Mouse (Mus musculus): ENCODE results near the gene Ptbp1.
A peak's percentile ranks its signal among the peaks of the same experiment; 100 is the strongest.

Gene Ptbp1

DNA sequence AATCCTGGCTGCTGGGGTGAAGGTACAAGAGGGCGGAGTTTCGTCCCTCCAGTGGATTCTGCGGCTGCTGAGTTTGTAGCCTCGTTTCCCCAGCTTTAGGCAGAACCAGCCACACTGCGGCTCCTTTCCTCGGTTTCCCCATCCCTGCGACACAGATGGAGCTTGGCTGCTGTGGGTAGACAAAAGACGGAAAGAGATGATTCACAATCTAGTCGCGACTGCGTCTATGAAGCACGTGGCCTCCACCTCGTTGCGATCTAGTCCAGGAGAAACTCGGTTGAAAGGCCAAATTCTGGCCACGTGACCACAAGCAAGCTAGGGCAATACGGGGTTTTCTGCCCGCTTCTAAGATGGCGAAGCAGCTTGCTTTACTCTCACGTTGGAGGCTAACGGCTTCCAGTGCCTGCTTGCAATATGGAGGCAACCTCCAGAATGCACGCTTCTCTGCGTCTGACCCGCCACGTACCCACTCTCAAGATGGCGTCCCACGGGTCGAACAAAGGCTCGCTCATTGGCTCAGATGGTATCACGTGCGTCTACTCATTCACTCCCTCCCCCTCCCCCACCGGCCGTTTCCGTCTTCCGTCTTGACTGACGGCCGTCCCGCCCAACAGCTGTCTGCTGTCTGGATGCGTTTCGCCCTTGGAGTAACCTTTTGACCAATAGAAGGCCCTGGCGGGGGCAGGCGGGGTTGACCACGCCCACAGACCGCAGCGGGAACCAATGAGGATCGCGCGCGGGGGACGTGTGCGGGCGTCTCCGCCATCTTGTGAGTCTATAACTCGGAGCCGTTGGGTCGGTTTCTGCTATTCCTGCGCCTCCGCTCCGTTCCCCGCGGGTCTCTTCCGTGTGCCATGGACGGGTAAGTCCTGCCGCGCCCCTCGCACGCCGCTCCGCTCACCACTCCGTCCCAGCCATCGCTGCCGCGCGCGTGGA is at the start of gene Ptbp1:
Ptbp1 (plus strand) TSS at position 568 of the 936 bp plus-strand sequence.
- DNase-seq, result peak; percentile 99

DNA sequence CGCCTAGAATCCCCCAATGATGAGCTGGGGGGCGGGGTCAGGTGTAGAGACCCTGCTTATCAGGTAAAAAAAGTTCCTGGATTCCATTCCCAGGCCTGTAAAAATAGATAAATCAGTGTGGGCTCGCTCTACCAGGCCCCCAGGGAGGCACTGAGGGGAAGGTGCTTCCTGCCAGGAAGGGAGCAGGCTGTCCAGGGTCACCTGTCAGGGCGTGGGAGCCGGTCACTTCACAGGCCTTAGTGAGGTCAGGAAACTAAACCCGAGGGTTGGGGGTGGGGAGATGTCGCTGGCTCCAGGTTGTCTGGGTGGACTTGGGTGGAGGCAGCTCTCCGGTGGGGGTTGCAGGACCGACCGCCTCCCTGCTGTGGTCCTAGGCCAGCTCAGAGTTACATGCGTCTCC is 48.6 kb upstream of the Ptbp1 start:
- no peak for DNase-seq

DNA sequence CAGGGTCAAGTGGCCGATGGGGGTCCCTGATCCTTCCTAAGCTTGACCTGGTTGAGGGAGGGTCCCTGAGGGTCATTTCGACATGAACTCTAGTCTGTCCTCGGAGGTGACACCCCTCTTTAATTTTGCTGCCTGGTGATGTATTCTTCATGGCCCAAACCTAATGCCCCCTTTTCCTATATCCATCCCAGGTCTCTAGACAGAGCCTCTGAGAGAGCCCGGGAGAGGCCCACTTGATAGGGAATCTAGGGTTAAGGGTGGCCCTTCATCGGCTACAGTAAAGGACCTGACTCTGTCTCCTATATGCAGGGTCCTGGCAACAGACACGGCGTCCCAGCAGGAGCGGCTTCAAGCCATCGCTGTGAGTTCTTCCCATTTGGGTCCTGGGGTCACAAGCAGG is 47.9 kb upstream of the Ptbp1 start:
- no peak for DNase-seq

DNA sequence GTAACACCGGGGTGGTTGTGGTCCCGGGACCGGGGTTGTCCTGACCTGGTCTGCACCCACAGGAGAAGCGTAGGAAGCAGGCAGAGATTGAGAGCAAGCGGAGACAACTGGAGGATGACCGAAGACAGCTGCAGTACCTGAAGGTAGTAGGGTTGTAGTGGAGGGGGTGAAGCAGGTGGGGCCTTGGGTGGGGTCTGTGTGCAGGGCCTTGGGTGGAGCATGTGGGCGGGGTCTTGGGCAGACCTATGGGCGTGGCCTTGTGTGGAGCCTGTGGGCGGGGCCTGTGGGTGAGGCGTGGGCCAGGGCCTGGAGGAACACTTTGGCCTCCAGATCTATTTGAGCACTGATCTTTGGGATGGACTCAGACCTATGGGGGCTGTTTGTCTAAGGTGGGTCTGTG is 47.3 kb upstream of the Ptbp1 start:
- no peak for DNase-seq

DNA sequence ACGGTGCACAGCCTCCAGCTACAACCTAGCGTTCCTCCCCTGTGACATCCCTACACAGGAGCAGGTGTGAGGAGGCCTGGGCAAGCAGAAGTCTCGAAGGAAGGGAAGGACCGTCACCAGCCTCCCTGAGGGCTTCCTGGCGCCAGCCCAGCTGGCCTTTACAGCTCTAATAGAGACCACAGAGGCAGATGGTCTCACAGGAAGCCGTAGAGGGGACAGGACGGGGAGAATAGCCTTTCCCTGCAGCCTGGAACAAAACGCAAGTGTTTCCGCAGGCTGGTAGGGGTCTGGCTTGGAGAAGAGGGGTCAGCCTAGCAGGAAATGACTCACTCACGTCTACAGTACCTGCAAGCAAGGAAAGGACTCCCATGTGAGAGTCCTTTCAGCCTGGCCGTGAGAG is 46.4 kb upstream of the Ptbp1 start:
- no peak for DNase-seq

DNA sequence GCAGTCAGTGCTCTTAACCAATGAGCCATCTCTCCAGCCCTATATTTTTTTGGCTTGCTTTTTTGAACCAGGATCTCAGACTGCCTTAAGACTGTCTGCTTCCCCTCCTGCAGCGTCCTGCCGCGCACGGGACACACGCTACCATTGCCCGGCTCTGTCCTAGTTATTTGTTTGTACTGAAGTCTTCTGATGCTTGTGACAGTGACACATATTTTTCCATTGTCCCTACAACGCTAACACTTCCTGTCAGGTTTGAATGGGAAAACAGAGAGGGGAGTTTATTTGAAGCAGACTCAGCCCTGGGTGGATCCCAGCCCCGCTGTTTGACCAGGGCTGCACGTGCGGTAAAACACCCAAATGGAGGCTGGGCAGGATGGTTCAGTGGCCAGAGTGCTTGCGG is 45.5 kb upstream of the Ptbp1 start:
- DNase-seq, result no peak

DNA sequence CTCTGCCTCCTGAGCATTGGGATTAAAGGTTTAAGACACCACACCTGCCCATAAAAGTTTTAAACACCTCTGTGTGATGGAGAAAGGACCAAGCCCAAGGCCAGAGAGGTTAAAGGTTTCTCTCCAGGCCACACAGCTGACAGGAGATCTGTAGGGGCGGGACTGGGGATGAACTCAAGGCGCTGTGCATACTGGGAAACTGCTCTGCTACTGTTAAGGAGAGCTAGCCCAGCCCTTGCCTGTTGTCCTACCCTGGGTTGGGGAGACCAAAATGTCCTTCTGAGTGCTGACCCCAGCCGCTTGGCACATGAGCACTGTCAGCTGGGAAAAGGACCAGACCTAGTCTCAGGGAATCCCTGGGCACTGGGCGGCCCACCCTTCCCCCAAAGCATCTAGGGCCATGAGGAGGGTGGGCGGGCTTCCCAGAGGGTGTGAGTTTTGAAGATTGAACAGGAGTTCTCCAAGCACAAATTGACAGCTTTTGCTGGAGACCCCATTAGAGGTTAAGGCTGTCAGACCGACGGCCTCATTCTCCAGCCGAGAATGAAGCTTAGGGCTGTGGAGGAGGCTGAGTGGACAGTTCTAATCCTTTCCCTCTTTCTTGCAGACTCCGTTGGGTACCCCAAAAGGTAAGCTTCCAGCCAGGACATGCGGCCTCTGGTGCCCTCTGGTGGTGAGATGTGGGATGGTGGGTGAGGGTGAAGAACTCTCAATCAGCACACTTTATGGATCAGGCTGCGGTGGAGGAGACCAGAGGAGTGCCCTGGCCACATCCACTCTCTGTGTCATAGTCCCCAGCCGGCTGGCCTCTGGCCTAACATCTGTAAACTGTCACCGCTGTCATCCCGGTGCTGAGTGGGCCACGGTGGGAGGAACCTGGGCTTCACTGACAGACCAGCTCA is 42.2 kb upstream of the Ptbp1 start:
- peak; percentile 91 for DNase-seq

DNA sequence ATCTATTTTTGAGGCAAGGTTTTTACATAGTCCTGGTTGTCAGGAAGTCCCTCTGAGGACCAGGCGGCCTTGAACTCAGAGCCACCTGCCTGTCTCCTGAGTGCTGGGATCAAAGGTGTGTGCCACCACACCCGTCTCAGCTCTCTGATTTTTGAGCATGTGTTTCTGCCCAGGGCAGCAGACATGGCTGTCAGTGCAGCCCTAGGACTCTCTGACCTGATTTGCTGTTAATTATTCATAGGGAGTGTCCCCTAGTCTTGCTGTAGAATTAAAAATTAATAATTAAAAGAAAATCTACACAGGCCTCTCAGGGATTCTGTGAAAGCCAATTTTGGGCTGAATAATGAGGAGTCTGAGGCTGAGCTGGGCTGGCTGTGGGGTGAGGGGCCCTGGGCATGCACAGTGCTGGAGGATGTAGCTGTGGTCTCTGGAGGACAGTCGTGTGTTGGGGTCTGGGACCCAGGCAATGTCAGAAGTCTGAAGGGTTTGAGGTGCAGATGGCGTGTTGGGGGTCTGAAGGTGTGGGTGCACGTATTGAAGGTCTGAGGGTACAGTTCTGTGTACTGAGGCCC is 39.9 kb upstream of the Ptbp1 start:
- DNase-seq, result no peak

DNA sequence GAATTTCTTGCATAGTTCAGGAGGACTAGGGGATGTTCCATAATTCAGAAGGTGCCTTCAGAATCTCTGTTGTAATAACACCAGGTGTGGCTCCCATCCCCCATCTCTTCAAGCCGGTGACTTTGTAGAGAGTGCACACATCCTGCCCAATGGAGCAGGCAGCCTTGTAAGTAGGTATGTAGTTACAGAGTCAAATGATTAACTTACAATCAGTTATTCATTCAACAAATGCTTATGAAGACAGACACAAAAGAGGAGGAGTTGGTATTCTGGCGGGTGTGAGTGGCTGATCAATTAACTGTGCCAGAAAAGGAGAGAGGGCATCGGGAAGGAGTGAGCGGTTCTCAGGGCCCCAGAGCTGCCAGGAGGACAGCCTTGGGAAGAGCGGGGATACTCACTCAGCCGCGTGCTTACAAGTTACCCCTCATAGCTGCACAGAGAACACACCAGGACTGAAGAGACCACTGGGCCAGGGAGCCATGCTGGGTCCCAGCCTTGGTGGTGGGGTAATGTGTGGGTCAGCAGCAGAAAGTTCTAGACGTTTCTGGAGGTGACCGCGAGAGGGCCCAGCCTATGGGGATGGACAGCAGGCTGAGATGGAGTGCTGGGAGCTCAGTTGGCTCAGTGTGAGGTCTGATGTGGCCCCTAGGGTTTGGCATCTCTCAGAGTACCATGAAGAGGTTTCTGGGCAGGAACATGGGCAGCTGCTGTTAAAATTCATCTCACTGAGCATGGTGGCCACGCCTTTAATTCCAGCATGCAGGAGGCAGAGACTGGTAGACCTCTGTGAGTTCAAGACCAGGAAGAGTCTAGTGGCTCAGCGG is 38.3 kb upstream of the Ptbp1 start:
- peak; percentile 51 for DNase-seq

DNA sequence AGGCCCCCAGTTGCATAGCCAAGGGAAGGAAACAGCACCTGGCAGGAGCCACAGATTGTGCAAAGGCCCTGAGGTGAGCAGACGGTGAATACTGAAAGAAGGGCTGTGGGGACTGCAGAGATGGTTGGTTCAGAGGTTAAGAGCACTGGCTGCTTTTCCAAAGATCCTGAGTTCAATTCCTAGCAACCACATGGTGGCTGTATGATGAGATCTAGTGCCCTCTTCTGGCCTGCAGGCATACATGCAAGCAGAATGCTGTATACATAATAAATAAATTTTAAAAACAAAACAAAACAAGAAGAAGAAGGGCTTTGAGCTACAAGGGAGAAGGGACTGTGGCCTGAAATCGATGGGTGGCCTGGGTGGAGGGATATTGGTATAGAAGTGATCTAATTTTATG is 37.1 kb upstream of the Ptbp1 start:
- no peak for DNase-seq

DNA sequence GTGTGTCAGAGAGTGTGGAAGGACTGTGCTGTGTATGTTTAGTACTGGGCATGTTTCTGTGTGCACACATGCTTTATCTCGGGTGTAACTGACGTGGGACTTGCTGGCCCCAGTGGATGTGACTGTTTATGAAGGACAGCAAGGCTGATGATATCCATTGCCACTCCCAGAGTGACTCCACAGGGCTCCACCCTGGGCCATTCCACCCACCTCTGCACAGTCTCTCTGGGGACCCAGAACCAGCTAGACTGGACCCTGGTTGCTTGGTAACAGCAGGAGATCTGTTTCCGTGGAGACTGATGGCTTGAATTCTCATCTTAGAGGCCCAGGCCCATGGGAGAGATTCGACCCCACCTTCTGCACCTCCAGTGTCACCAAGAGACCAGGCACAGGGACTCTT is 36.0 kb upstream of the Ptbp1 start:
- no peak for DNase-seq

DNA sequence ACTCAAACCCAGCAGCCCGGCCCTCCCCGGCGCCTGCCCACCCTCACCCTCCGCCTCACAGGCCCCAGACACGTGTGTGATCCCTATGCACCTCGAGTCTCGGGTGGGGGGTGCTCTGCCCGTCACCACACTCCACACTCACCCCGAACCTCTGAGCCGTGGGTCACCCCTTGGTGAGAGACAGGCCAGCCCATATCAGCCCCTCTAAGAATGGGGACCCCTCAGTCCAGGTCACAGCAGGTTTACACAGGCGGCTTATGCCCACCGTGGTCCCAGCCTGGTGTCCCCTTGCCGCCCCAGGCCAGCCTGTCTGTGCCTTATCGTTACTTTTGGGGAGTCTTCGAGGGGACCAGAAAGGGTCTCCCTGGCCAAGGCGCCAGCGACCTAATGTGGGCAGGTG is 34.6 kb upstream of the Ptbp1 start:
- no peak for DNase-seq

DNA sequence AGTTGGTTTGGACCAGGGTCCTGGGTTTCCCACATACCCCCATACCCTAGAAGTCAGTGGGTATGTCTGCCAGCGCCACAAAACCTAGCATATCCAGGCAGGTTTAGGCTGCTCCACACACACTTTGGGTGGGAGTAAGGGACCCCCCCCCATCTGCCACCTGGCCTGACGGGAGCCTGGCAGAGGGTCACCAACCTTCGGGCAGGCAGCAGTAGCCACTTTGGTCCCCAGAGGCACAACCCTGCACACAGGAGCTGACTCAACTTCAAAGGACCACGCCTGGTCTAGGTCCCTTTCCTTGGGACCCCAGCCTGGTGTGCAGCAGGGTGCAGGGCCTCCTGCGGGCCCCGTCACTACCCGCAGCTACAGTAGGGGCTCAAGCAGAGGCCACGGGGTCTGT is 34.0 kb upstream of the Ptbp1 start:
- DNase-seq, result no peak

DNA sequence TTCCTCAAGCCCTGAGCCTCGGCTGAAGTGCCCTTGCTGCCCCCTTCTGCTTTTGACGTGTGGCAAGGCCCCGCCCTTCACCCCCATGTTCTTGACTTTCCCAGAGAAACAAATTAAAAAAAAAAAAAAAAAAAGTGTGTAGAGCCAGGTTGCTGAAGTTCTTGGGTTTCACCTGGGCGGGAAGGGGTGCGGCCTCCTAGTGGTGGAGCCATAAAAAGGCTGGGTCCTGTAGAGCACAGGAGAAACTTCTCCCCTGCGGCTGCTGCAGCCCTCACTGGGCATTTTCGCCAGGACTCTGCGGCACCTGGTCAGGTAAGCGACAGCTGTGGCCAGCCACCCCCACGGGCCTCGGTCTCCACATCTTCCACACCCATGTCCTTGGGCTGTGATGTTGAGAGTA is 33.4 kb upstream of the Ptbp1 start, which contains the start of gene Misp:
Misp (plus strand) TSS at position 208 of the 400 bp plus-strand sequence.
- no peak for DNase-seq

DNA sequence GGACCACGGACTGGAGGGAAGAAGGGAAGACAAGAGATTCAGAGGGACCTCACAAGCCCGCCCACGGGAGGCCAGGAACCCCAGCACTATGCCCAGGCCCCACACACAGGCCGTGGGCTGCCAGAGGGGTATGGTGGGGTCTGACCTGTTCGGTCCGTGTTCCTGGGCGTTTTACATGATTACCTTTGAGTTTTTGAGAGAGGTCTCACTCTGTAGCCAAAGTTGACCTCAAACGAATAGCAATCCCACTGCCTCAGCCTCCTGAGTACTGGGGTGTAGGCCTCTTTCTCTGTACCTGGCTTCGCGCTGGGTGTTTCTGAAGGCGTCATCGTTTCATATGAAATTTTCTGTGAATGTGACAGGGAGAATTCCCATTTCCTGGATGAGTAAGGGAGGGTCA is 32.5 kb upstream of the Ptbp1 start:
- DNase-seq, result no peak

DNA sequence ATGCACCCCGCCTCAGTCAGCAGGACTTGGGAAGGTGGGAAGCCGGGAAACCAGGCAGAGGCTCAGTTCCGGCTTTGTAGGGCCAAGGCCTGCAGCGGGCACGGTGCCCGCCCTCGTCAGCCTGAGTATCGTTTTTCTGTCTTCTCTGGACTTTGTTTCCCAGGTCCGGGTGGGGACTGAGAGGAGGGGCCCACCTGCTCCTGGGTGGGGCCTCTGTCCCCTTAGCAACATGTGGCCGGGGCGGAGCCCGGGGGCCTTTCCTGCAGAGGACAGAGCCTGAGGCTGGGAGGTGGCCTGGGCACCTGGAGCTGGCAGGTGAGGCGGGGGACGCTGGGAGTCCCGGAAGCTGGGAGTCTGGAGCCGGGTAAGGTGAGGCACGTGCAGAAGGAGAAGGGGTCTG is 31.9 kb upstream of the Ptbp1 start:
- DNase-seq, result no peak

DNA sequence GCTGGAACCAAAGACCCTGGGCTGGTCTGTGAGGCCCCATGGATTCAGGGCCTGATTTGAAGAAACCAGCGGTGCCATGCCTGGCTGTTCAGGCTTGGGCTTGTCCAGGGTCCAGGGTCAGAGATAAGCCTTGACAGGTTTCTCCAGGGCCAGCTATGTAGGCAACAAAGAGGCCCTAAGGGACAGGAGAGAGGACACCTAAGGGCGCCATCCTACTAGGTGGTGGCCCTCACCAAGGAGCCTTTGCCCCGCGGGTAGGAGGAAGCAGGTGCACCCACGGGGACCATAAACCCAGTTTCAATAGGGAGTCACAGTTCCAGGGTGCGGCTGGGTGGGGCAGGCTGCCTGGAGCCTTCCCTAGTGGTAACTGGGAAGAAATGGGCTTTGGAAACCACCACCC is 31.2 kb upstream of the Ptbp1 start:
- DNase-seq, result no peak

DNA sequence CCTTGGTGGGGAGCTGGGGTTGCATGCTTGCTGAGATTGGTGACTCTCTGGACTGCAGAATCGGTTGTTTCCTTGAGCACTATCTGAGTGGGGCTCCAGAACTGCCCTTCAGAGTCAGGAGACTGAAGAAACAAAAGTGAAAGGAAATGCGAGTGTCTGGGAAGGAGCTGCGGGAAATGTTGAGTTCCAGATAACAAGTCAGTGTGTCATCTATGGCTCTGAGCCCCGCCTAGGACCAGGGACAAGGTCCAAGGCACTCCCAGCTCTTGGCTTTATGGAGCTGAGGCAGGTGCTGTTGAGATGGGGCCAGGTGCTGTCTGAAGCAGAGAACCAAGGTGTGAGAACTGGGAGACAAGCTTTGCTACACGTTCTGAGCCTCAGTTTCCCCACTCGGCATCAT is 29.8 kb upstream of the Ptbp1 start:
- no peak for DNase-seq

DNA sequence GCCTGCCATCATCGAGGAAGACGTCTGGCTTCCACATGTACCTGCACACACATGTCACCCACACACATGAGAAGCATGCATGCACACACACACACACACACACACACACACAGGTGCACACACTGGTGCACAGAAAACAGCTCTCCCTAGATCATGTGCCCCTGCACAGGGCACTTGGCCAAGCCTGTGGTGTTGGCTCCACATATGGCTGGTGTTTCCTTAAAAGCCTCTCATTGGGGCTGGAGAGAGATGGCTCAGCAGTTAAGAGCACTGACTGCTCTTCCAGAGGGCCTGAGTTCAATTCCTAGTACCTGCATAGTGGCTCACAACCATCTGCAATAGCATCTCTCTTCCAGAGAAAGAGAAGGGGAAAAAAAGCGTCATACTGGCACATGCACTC is 22.6 kb upstream of the Ptbp1 start:
- DNase-seq, result no peak

DNA sequence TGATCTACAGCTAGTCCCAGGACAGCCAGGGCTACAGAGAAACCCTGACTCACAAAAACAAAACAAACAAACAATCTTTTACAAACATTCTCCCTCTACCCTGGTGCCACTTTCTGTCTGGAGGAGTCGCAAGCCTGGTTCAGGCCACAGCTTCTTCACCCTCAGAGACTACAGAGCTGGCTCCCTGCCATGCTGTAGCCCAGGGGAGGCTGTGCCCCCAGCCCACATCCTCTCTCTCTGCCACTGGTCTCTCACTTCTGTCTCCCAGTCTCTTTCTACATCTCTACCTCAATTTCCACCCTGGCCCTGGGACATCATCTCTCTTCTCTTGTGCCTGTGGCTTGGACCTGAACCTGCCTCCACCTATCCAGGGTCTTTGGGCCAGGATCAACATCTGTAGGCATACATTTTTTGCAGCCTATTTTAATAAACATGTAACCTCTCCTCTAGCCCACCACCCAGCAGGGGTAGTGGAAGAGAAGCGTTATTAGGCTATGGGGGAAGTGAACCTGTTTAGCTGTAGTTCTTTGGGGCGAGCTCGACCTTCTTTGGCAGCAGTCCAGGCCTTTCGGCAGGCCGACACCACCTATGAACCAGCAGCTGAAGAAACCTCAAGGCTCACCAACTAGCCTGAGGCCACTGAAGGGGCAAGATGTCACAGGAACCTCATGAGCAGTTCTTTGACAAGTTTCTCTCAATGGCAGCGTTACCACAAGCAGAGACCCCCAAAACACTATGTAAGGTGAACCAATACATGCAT is 22.0 kb upstream of the Ptbp1 start:
- peak; percentile 52 for DNase-seq

DNA sequence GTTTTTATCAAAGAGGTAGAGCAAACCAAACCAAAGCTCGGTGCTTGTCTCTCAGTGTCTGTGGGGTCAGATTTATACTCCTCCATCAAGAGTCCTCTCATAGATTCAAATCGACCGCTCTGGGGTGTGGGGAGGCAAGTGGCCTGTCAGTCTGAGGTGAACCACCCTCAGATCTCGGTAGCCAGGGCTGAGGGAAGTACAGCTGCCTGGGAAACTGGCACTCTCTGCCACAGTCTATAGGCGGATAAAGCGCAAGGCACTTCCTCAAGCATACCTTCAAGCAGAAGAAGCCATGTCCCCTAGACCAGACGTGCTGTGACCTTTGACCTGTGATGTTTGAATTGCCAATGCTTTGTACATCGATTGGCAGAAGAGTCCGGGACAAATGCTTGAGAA is 21.4 kb upstream of the Ptbp1 start:
- DNase-seq, result no peak
